Mouse (Mus musculus): ENCODE measurements around the gene Fzd2. TPM values are rescaled to one million over a fixed set of nuclear protein-coding genes. Genes with fewer than 3 reads are reported as not detected.

Gene Fzd2
- polyA plus RNA-seq, 1 experiment from 2014 or later, result 27.3 TPM

DNA sequence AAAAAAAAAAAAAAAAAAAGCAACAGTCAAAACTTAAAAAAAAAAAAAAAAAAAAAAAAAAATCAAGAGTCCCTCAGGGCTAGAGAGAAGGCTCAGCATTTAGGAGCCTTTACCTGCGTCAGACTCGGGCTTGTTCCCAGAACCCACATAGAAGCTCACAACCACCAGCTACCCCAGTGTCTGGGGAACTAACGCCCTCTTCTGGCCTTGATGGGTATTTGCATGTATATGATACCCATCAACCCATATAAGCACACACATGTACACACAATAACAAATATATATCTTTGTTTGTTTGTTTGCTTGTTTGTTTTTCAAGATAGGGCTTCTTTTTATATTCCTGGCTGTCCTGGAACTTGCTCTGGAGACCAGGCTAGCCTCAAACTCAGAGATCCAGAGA, 16.6 kb upstream of the Fzd2 start:
- Histone ChIP-seq H3K4me3 (ENCODE audit: low read depth, low read length) (no peak overlapping the region), H3K9me3 (ENCODE audit: control insufficient read depth, low read length) (peaks cover 2% of the 10 kb centered on the region; the same call in 1 of the 2 replicates), H3K9ac (ENCODE audit: low read length) (no peak overlapping the region), H3K27ac (ENCODE audit: low read depth, low read length) (no peak overlapping the region), H3K4me1 (ENCODE audit: control insufficient read depth, insufficient read depth, low read length) (peaks cover 3% of the 10 kb centered on the region; the same call in 1 of the 2 replicates), H3K27me3 (ENCODE audit: control insufficient read depth, insufficient read depth, low read length) (peaks cover 5% of the 10 kb centered on the region; the same call in 1 of the 2 replicates), H3K36me3 (ENCODE audit: control insufficient read depth, insufficient read depth, low read length) (no peaks in the 10 kb centered on the region), H3K4me2 (no peak overlapping the region)
- DNase-seq (ENCODE audit: low spot score, missing footprints) (peak; percentile 28), ATAC-seq (ENCODE audit: low FRiP score) (no peak)
- WGBS, result 80% methylated on average over 3 of the region's 3 CpGs

DNA sequence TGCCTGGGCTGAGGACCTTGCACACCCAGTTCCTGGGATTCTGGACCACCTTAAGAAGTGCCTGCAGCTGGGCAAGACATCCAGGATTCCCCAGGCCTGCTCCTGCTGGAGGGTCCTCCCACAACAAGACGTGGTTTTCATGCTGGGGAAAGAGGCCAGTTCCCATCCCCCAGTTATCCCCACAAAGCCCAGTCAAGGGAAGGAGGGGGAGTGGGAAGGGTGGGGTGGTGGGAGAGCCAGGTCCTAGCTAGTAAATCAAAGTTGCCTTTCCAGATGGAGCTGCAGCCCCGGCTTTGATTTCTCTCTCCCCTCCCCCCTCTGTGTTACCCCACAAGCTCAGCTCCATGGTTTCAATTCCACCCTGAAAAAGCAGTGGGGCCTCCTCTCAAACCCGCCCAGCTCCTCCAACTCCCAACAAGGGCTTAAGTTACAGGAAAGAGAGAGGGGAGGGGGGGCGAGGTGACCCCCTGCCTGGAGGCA, 8.8 kb upstream of the Fzd2 start:
- peak overlapping the region; percentile 60 for H3K27ac ChIP-seq (ENCODE audit: low read depth, low read length)
- no peaks in the 10 kb centered on the region for H3K36me3 ChIP-seq (ENCODE audit: control insufficient read depth, insufficient read depth, low read length)
- H3K4me2 ChIP-seq, result peak overlapping the region; percentile 15; the same call in 1 of the 2 replicates
- H3K4me3 ChIP-seq (ENCODE audit: low read depth, low read length), result no peak overlapping the region
- peak; percentile 93 for DNase-seq (ENCODE audit: low spot score, missing footprints)
- no peaks in the 10 kb centered on the region; the same call in 1 of the 2 replicates for H3K27me3 ChIP-seq (ENCODE audit: control insufficient read depth, insufficient read depth, low read length)
- H3K9me3 ChIP-seq (ENCODE audit: control insufficient read depth, low read length), result no peaks in the 10 kb centered on the region
- WGBS, result 3% methylated on average over 3 of the region's 4 CpGs
- peak; percentile 70; the same call in 1 of the 2 replicates for ATAC-seq (ENCODE audit: low FRiP score)
- H3K9ac ChIP-seq (ENCODE audit: low read length), result peak overlapping the region; percentile 40
- H3K4me1 ChIP-seq (ENCODE audit: control insufficient read depth, insufficient read depth, low read length), result peaks cover 16% of the 10 kb centered on the region

DNA sequence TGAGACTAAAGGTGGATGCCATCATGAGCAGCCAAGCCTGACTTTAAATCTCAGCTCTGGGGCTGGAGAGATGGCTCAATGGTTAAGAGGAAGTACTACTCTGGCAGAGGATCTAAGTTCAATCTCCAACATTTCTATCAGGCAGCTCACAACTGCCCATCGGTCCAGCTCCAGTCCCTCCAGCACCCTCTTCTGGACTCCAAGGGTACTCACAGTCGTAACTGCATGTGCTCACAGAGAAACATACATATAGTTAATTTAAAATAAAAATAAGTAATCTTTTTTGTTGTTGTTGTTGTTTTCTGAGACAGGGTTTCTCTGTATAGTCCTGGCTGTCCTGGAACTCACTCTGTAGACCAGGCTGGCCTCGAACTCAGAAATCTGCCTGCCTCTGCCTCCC, 4.3 kb upstream of the Fzd2 start:
- no peak for ATAC-seq (ENCODE audit: low FRiP score)
- peak; percentile 82 for DNase-seq (ENCODE audit: low spot score, missing footprints)
- H3K9me3 ChIP-seq (ENCODE audit: control insufficient read depth, low read length), result no peaks in the 10 kb centered on the region
- no peaks in the 10 kb centered on the region for H3K36me3 ChIP-seq (ENCODE audit: control insufficient read depth, insufficient read depth, low read length)
- H3K27ac ChIP-seq (ENCODE audit: low read depth, low read length), result no peak overlapping the region
- H3K9ac ChIP-seq (ENCODE audit: low read length), result no peak overlapping the region
- 83% methylated on average over 3 of the region's 3 CpGs for whole genome bisulfite sequencing
- no peaks in the 10 kb centered on the region; the same call in 1 of the 2 replicates for H3K27me3 ChIP-seq (ENCODE audit: control insufficient read depth, insufficient read depth, low read length)
- no peak overlapping the region for H3K4me2 ChIP-seq
- no peak overlapping the region for H3K4me3 ChIP-seq (ENCODE audit: low read depth, low read length)
- peaks cover 18% of the 10 kb centered on the region for H3K4me1 ChIP-seq (ENCODE audit: control insufficient read depth, insufficient read depth, low read length)

DNA sequence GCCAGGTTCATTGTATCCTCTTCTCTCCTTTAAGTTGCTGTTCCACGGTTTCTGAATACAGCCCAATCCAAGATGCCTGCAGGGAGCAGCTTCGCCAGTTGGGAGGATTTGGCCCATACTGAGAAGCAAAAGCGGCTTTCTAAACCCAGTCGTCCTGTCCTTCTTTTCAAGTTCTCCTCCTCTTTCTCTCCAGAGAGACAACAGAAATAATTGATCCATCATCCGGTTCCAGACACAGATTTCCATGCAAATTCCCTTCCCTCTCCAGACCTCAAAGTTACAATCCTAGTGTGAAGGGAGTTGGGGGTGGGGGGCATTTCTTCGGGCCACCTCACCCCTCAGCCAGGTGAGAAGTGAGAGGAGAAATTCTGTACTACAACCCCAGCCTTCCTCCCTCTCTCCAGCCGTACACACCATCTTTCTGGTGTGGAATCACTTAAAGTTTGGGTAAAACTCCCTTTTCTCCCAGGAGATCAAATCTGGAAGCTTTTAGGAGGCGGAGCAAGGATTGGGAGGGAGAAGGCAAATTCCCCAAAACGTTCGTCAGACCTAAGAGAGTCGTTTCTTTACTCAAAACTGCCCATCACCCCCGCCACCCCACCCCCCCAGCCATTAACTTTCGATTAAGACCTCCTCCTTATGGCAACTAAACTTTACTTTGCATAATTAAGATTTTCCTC, 1.2 kb upstream of the Fzd2 start:
- peak; percentile 8; the same call in 1 of the 2 replicates for ATAC-seq (ENCODE audit: low FRiP score)
- peaks cover 17% of the 10 kb centered on the region for H3K4me1 ChIP-seq (ENCODE audit: control insufficient read depth, insufficient read depth, low read length)

DNA sequence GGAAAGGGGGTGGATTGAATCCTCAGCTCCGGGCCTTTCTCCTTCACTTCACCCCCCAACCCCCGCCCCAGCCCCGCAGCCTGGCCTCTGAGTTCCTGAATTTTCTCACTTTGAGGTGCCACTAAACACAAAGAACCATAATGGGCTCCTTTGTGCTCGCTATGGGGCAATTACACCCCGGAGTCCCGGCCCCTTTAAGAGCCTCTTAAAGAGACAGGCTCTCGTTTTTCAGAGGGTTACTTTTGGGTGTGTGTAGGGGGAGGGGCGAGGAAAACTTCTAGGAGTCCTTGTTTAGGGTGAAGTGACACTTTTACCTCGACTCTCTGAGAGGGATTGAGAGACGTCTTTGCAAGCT, 723 bp upstream of the Fzd2 start:
- H3K4me3 ChIP-seq (ENCODE audit: low read depth, low read length), result peak overlapping the region; percentile 90
- peak; percentile 98 for DNase-seq (ENCODE audit: low spot score, missing footprints)
- no peaks in the 10 kb centered on the region for H3K36me3 ChIP-seq (ENCODE audit: control insufficient read depth, insufficient read depth, low read length)
- peak overlapping the region; percentile 99 for H3K27ac ChIP-seq (ENCODE audit: low read depth, low read length)
- ATAC-seq (ENCODE audit: low FRiP score), result peak; percentile 74
- WGBS, result 2% methylated on average over 10 of the region's 10 CpGs
- peak overlapping the region; percentile 69 for H3K9ac ChIP-seq (ENCODE audit: low read length)
- H3K9me3 ChIP-seq (ENCODE audit: control insufficient read depth, low read length), result no peaks in the 10 kb centered on the region
- peak overlapping the region; percentile 91 for H3K4me2 ChIP-seq
- peaks cover 4% of the 10 kb centered on the region; the same call in 1 of the 2 replicates for H3K27me3 ChIP-seq (ENCODE audit: control insufficient read depth, insufficient read depth, low read length)
- H3K4me1 ChIP-seq (ENCODE audit: control insufficient read depth, insufficient read depth, low read length), result peaks cover 22% of the 10 kb centered on the region

More for the DNA sequence above, 1.2 kb upstream of the Fzd2 start:
- H3K36me3 ChIP-seq (ENCODE audit: control insufficient read depth, insufficient read depth, low read length), result no peaks in the 10 kb centered on the region
- peak overlapping the region; percentile 90 for H3K4me3 ChIP-seq (ENCODE audit: low read depth, low read length)
- no peaks in the 10 kb centered on the region for H3K9me3 ChIP-seq (ENCODE audit: control insufficient read depth, low read length)
- peaks cover 4% of the 10 kb centered on the region; the same call in 1 of the 2 replicates for H3K27me3 ChIP-seq (ENCODE audit: control insufficient read depth, insufficient read depth, low read length)
- WGBS, result under 1% methylated on average over 13 of the region's 13 CpGs
- peak; percentile 98 for DNase-seq (ENCODE audit: low spot score, missing footprints)
- peak overlapping the region; percentile 69 for H3K9ac ChIP-seq (ENCODE audit: low read length)
- peak overlapping the region; percentile 99 for H3K27ac ChIP-seq (ENCODE audit: low read depth, low read length)
- peak overlapping the region; percentile 91 for H3K4me2 ChIP-seq

DNA sequence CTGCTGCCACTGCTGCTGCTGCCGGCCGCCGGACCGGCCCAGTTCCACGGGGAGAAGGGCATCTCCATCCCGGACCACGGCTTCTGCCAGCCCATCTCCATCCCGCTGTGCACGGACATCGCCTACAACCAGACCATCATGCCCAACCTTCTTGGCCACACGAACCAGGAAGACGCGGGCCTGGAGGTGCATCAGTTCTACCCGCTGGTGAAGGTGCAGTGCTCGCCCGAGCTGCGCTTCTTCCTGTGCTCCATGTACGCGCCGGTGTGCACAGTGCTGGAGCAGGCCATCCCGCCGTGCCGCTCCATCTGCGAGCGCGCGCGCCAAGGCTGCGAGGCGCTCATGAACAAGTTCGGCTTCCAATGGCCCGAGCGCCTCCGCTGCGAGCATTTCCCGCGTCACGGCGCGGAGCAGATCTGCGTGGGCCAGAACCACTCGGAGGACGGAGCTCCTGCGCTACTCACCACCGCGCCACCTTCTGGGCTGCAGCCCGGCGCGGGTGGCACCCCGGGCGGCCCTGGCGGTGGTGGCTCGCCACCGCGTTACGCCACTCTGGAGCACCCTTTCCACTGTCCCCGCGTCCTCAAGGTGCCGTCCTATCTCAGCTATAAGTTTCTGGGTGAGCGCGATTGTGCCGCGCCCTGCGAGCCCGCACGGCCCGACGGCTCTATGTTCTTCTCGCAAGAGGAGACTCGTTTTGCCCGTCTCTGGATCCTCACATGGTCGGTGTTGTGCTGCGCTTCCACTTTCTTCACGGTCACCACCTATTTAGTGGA, 769 bp downstream of the Fzd2 start:
- Histone ChIP-seq H3K9me3 (ENCODE audit: control insufficient read depth, low read length) (no peaks in the 10 kb centered on the region), H3K36me3 (ENCODE audit: control insufficient read depth, insufficient read depth, low read length) (no peaks in the 10 kb centered on the region), H3K4me2 (peak overlapping the region; percentile 91), H3K4me1 (ENCODE audit: control insufficient read depth, insufficient read depth, low read length) (peaks cover 36% of the 10 kb centered on the region), H3K27ac (ENCODE audit: low read depth, low read length) (peak overlapping the region; percentile 99), H3K9ac (ENCODE audit: low read length) (peak overlapping the region; percentile 97), H3K27me3 (ENCODE audit: control insufficient read depth, insufficient read depth, low read length) (peaks cover 4% of the 10 kb centered on the region; the same call in 1 of the 2 replicates), H3K4me3 (ENCODE audit: low read depth, low read length) (peak overlapping the region; percentile 90)
- DNase-seq (ENCODE audit: low spot score, missing footprints) (peak; percentile 97), ATAC-seq (ENCODE audit: low FRiP score) (peak; percentile 22)
- WGBS, result under 1% methylated on average over 74 of the region's 74 CpGs

DNA sequence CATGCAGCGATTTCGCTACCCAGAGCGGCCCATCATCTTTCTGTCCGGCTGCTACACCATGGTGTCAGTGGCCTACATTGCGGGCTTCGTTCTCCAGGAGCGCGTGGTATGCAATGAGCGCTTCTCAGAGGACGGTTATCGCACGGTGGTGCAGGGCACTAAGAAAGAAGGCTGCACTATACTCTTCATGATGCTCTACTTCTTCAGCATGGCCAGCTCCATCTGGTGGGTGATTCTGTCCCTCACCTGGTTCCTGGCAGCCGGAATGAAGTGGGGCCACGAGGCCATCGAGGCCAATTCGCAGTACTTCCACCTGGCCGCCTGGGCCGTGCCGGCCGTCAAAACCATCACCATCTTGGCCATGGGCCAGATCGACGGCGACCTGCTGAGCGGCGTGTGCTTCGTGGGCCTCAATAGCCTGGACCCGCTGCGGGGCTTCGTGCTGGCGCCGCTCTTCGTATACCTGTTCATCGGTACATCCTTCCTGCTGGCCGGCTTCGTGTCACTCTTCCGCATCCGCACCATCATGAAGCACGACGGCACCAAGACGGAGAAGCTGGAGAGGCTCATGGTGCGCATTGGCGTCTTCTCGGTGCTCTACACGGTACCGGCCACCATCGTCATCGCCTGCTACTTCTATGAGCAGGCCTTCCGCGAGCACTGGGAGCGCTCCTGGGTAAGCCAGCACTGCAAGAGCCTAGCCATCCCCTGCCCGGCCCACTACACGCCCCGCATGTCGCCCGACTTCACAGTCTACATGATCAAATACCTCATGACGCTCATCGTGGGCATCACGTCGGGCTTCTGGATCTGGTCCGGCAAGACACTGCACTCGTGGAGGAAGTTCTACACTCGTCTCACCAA, 1.6 kb downstream of the Fzd2 start:
- H3K27ac ChIP-seq (ENCODE audit: low read depth, low read length), result peak overlapping the region; percentile 99; the same call in 1 of the 2 replicates
- peak overlapping the region; percentile 97 for H3K9ac ChIP-seq (ENCODE audit: low read length)
- H3K4me2 ChIP-seq, result peak overlapping the region; percentile 91
- H3K36me3 ChIP-seq (ENCODE audit: control insufficient read depth, insufficient read depth, low read length), result no peaks in the 10 kb centered on the region
- WGBS, result under 1% methylated on average over 62 of the region's 62 CpGs
- peaks cover 4% of the 10 kb centered on the region; the same call in 1 of the 2 replicates for H3K27me3 ChIP-seq (ENCODE audit: control insufficient read depth, insufficient read depth, low read length)
- H3K4me3 ChIP-seq (ENCODE audit: low read depth, low read length), result peak overlapping the region; percentile 90
- peaks cover 45% of the 10 kb centered on the region for H3K4me1 ChIP-seq (ENCODE audit: control insufficient read depth, insufficient read depth, low read length)
- DNase-seq (ENCODE audit: low spot score, missing footprints), result peak; percentile 95
- no peaks in the 10 kb centered on the region for H3K9me3 ChIP-seq (ENCODE audit: control insufficient read depth, low read length)
- no peak for ATAC-seq (ENCODE audit: low FRiP score)

DNA sequence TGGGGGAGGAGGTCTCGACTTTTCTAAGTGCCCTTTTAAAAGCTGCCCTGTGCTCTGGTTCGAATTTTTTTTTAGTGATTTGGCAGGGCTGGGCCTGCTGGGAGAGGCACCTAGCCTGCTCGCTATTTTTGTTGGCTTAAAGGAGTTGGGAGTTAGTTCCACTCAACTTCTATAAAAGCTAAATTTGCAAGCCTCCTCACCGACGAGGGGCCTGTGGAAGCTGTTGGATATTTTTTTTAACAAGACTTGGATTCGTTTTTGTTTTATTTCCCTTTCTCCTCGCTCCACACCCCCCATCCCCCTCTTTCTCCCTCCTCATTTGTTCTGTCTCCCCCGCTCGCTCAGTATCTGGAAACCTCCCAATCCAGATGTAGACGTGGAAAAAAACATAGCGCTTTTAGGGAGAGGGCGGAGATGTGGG, 2.6 kb downstream of the Fzd2 start:
- 0% methylated on average over 12 of the region's 12 CpGs for WGBS
- peaks cover 49% of the 10 kb centered on the region for H3K4me1 ChIP-seq (ENCODE audit: control insufficient read depth, insufficient read depth, low read length)
- no peaks in the 10 kb centered on the region for H3K36me3 ChIP-seq (ENCODE audit: control insufficient read depth, insufficient read depth, low read length)
- peak overlapping the region; percentile 97 for H3K9ac ChIP-seq (ENCODE audit: low read length)
- ATAC-seq (ENCODE audit: low FRiP score), result no peak
- peak overlapping the region; percentile 90 for H3K4me3 ChIP-seq (ENCODE audit: low read depth, low read length)
- H3K9me3 ChIP-seq (ENCODE audit: control insufficient read depth, low read length), result no peaks in the 10 kb centered on the region
- peak overlapping the region; percentile 91 for H3K4me2 ChIP-seq
- peak; percentile 95 for DNase-seq (ENCODE audit: low spot score, missing footprints)
- H3K27ac ChIP-seq (ENCODE audit: low read depth, low read length), result no peak overlapping the region; the same call in 1 of the 2 replicates
- H3K27me3 ChIP-seq (ENCODE audit: control insufficient read depth, insufficient read depth, low read length), result peaks cover 4% of the 10 kb centered on the region; the same call in 1 of the 2 replicates

All from midbrain, embryonic 11.5 days (tissue).